In the genomic region with DNA sequence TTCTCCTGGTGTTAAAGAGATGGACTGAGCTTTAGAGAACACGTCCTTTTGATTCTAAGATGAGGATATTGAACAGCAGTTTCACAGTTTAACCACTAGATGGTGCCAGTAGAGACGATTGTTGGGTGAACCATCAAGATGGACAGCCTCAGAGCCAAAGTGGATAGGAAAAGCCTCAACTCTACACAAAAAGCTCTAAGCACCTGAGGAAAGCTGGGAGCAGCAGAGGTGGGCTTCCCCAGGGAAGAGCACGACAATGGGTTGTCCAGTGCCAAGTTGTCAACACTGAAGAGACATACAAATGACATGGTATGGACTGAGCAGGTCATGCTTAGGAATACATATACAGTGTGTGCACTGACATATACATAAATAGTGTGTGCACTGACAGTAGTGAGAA, we compare ENCODE assay signal across 8 mouse cellular contexts. TPM values are rescaled to one million over a fixed set of nuclear protein-coding genes. Genes with fewer than 3 reads are reported as not detected.
DNase-seq lines count a peak whose midpoint lies in the region; ATAC-seq and TF ChIP-seq lines count a peak whose summit lies in the region.

No protein-coding gene starts in this region.

- H3K4me2 ChIP-seq in forebrain, postnatal 0 days (ENCODE audit: low read depth) = no peak overlapping the region
- no peak overlapping the region for H3K4me2 ChIP-seq in forebrain, embryonic 13.5 days
- no peak overlapping the region for H3K4me2 ChIP-seq in lung, embryonic 14.5 days
- H3K4me2 ChIP-seq in midbrain, embryonic 13.5 days (replicated peaks) = no peak overlapping the region

- ATAC-seq in forebrain, postnatal 0 days = no peak
- ATAC-seq in forebrain, embryonic 13.5 days = no peak; the same call in 1 of the 2 replicates
- peak; percentile 14; the same call in 1 of the 2 replicates for ATAC-seq in lung, embryonic 14.5 days (ENCODE audit: insufficient read depth)
- ATAC-seq in midbrain, embryonic 13.5 days = peak; percentile 53; the same call in 1 of the 2 replicates

- H3K9me3 ChIP-seq in forebrain, postnatal 0 days (ENCODE audit: low read length) = no peaks in the 10 kb centered on the region
- no peaks in the 10 kb centered on the region for H3K9me3 ChIP-seq in forebrain, embryonic 13.5 days (replicated peaks)
- no peaks in the 10 kb centered on the region for H3K9me3 ChIP-seq in lung, embryonic 14.5 days (ENCODE audit: low read depth, low read length)
- no peaks in the 10 kb centered on the region for H3K9me3 ChIP-seq in midbrain, embryonic 13.5 days

- WGBS in forebrain, postnatal 0 days = 6% methylated on average over 3 of the region's 3 CpGs
- 4% methylated on average over 3 of the region's 3 CpGs for WGBS in forebrain, embryonic 13.5 days
- 4% methylated on average over 3 of the region's 3 CpGs for WGBS in lung, embryonic 14.5 days
- 8% methylated on average over 3 of the region's 3 CpGs for WGBS in midbrain, embryonic 13.5 days

- DNase-seq in forebrain, postnatal 0 days = peak; percentile 72
- DNase-seq in lung, embryonic 14.5 days = peak; percentile 78
- no peak for DNase-seq in lung, adult 18-20 months
- DNase-seq in c-Kit-positive CD71-positive TER-119-positive erythroid progenitor cells, embryonic 14.5 days (ENCODE audit: low spot score) = peak; percentile 19
- no peak for DNase-seq in layer of hippocampus, adult 8-10 months (ENCODE audit: low spot score in 2 of 2)
- no peak for DNase-seq in urinary bladder, postnatal 25 days (ENCODE audit: low spot score)

- no peak overlapping the region for H3K9ac ChIP-seq in forebrain, postnatal 0 days
- no peak overlapping the region for H3K9ac ChIP-seq in forebrain, embryonic 13.5 days
- H3K9ac ChIP-seq in lung, embryonic 14.5 days = no peak overlapping the region
- no peak overlapping the region for H3K9ac ChIP-seq in midbrain, embryonic 13.5 days (replicated peaks)

- peak; percentile 80 for TF ChIP-seq CTCF in forebrain, postnatal 0 days (IDR thresholded peaks at IDR 0.05; ENCODE audit: low read depth)
- TF ChIP-seq CTCF in lung, embryonic 14.5 days (IDR thresholded peaks at IDR 0.05; ENCODE audit: low read depth) = peak; percentile 77

- H3K4me3 ChIP-seq in forebrain, postnatal 0 days (ENCODE audit: low read depth, low read length) = no peak overlapping the region
- no peak overlapping the region for H3K4me3 ChIP-seq in forebrain, embryonic 13.5 days
- no peak overlapping the region for H3K4me3 ChIP-seq in lung, embryonic 14.5 days (ENCODE audit: low read depth, low read length)
- no peak overlapping the region for H3K4me3 ChIP-seq in midbrain, embryonic 13.5 days (replicated peaks)

- no peaks in the 10 kb centered on the region for H3K4me1 ChIP-seq in forebrain, postnatal 0 days (ENCODE audit: insufficient read depth)
- H3K4me1 ChIP-seq in forebrain, embryonic 13.5 days = no peaks in the 10 kb centered on the region
- H3K4me1 ChIP-seq in lung, embryonic 14.5 days (ENCODE audit: insufficient read depth) = no peaks in the 10 kb centered on the region
- no peaks in the 10 kb centered on the region for H3K4me1 ChIP-seq in midbrain, embryonic 13.5 days (replicated peaks)

- H3K27me3 ChIP-seq in forebrain, postnatal 0 days (ENCODE audit: insufficient read depth, low read length) = no peaks in the 10 kb centered on the region
- no peaks in the 10 kb centered on the region for H3K27me3 ChIP-seq in forebrain, embryonic 13.5 days
- H3K27me3 ChIP-seq in lung, embryonic 14.5 days (ENCODE audit: insufficient read depth, low read length) = no peaks in the 10 kb centered on the region
- H3K27me3 ChIP-seq in midbrain, embryonic 13.5 days = no peaks in the 10 kb centered on the region

- H3K27ac ChIP-seq in forebrain, postnatal 0 days (ENCODE audit: low read depth, low read length) = no peak overlapping the region
- no peak overlapping the region for H3K27ac ChIP-seq in forebrain, embryonic 13.5 days
- H3K27ac ChIP-seq in lung, embryonic 14.5 days (ENCODE audit: low read depth) = no peak overlapping the region
- no peak overlapping the region for H3K27ac ChIP-seq in midbrain, embryonic 13.5 days

- H3K36me3 ChIP-seq in forebrain, postnatal 0 days (ENCODE audit: insufficient read depth) = no peaks in the 10 kb centered on the region
- H3K36me3 ChIP-seq in forebrain, embryonic 13.5 days (ENCODE audit: poor library complexity, severe bottlenecking) = no peaks in the 10 kb centered on the region
- H3K36me3 ChIP-seq in lung, embryonic 14.5 days (ENCODE audit: insufficient read depth) = no peaks in the 10 kb centered on the region
- no peaks in the 10 kb centered on the region for H3K36me3 ChIP-seq in midbrain, embryonic 13.5 days

RNA-seq across cellular contexts. Expression of a gene that starts 12.1 kb away (rescaled TPM):
- total RNA-seq in forebrain, postnatal 0 days (2014; rRNA removed) = 9.9 and 12.4 TPM in 2 replicates
- polyA plus RNA-seq in forebrain, postnatal 0 days (2015; fragmentation: Nextera tagmentation; extraction: Ambion mirVana) = 1.6 and 3.4 TPM in 2 replicates
- polyA plus RNA-seq in forebrain, embryonic 13.5 days (2015; fragmentation: Nextera tagmentation; extraction: Ambion mirVana) = 1.8 TPM in 2 replicates
- polyA plus RNA-seq in lung, embryonic 14.5 days (2014; fragmentation: Nextera tagmentation; extraction: Ambion mirVana) = 1.6 TPM in 2 replicates
- polyA plus RNA-seq in midbrain, embryonic 13.5 days (2015; fragmentation: Nextera tagmentation; extraction: Ambion mirVana) = 2.0 and 2.2 TPM in 2 replicates
- total RNA-seq in layer of hippocampus, adult 8-10 months (2022) = 10 to 100 TPM; 37.8 to 51.4 (median 42.4) TPM

Comparison
In these comparisons a context has a peak if more than half of its experiments do, and no peak if none do; other contexts are left out.
1. DNase-seq: peak in forebrain, postnatal 0 days (single experiment), lung, embryonic 14.5 days (single experiment) and c-Kit-positive CD71-positive TER-119-positive erythroid progenitor cells, embryonic 14.5 days (single experiment); none in lung, adult 18-20 months (0 of 2), layer of hippocampus, adult 8-10 months (0 of 2) and urinary bladder, postnatal 25 days (single experiment).
2. ATAC-seq: peak in lung, embryonic 14.5 days (single experiment) and midbrain, embryonic 13.5 days (single experiment); none in forebrain, postnatal 0 days (single experiment) and forebrain, embryonic 13.5 days (single experiment).